Mouse (Mus musculus): ENCODE results near the gene Scube2.

DNA sequence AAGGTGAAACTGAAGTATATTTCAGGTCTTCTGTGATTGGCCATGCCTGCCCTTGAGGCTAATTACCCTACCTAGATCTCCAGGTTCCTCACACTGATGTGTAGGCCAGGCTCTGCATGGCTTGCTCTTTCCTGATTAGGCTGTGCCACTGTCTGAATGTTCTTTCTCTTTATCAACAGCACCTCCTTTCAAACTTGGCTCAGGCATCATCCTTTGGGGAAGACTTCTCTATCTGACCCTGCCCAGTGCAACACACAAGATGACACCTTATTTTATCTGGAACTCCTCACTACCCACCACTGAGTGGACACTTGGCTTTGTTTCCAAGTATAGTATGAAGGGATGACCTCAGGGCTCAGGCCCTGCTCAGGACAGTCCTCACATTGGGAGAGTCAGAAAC, 47.5 kb downstream of the Scube2 start:
- TF ChIP-seq GABPA (IDR thresholded peaks at IDR 0.05; ENCODE audit: insufficient replicate concordance, low read depth, low read length) (no peak), CTCF (conservative IDR thresholded peaks at IDR 0.05 in 1 of 2, IDR thresholded peaks at IDR 0.05 in 1 of 2; ENCODE audit: low read depth in 2 of 2, low read length in 2 of 2) (no peak), MEF2A (IDR thresholded peaks at IDR 0.05; ENCODE audit: borderline replicate concordance, low read depth, low read length) (no peak)
